Mouse (Mus musculus) macrophage (primary cell): ENCODE data around the gene Lgmn. TPM values are rescaled to one million over a fixed set of nuclear protein-coding genes. Genes with fewer than 3 reads are reported as not detected.
A peak's percentile ranks its signal among the peaks of the same experiment; 100 is the strongest.

Experiments used
- H3K27ac ChIP-seq: fragments of 350-480 bp; formaldehyde crosslinking; 2 replicates; pipeline ENCODE4 v1.9.0; 2021
- H3K36me3 ChIP-seq: fragments of 350-480 bp; formaldehyde crosslinking; 2 replicates; pipeline ENCODE4 v1.9.0; 2021; ENCODE audit errors: inconsistent target
- H3K4me3 ChIP-seq: fragments of 350-480 bp; formaldehyde crosslinking; 2 replicates; pipeline ENCODE4 v1.9.0; 2021; ENCODE audit errors: inconsistent target
- H3K79me2 ChIP-seq: fragments of 350-480 bp; formaldehyde crosslinking; 2 replicates; pipeline ENCODE4 v1.9.0; 2021; ENCODE audit errors: inconsistent target
- WGBS: methylation state at CpG from one replicate; pipeline ENCODE4 v1.1.7; 2026; ENCODE audit warnings: inconsistent platforms; ENCODE audit not compliant: missing documents; 5-methylcytosine and 5-hydroxymethylcytosine counted together
- polyA plus RNA-seq: library from polyadenylated mRNA; stranded (reverse); fragments of 250-400 nt; gene quantifications from 3 replicates; pipeline ENCODE4 v1.2.4, GENCODE M21; 2018; ENCODE audit warnings: inconsistent platforms

Lgmn gene
- polyA plus RNA-seq, 1 experiment from 2014 or later = 3,134 TPM

DNA sequence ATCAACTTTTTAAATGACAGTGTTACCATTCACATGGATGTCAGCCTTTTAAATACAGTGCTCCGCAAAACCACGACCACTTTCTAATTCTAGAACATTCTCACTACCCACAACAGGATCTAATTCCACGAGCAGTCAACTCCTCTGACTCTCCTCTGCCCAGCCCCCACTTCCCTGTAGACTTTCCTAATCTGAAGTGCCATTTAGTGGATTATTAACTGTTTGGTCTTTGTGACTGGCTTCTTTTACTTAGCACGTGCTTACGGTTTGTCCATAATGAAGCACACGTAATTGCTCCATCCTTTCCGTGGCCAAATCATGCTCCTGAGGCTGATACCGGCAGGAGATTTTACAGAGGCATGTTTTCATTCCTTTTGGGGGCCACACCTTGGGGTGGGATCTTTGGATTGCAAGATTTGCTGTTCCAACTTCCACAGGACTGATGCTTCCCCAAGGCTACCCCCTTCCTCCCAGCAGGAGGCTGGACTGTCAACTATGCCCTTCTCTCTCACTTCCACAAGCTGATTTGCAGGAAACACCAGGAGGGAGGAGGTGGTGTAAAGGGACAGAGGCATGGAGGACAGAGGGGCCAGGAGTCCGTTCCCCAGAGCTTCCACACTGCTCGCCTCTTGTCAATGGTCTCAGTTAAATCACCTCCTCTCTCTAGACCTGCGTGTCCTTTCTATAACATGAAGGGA lies 16.8 kb downstream of the Lgmn start:
- no peak overlapping the region for H3K4me3 ChIP-seq
- 76% methylated on average over 10 of the region's 11 CpGs for WGBS
- H3K27ac ChIP-seq = 0 out of 2 replicates have a peak overlapping the region, but pooled peaks have one; percentile 5
- peaks cover 88% of the 10 kb centered on the region for H3K79me2 ChIP-seq
- H3K36me3 ChIP-seq = peaks cover 69% of the 10 kb centered on the region

DNA sequence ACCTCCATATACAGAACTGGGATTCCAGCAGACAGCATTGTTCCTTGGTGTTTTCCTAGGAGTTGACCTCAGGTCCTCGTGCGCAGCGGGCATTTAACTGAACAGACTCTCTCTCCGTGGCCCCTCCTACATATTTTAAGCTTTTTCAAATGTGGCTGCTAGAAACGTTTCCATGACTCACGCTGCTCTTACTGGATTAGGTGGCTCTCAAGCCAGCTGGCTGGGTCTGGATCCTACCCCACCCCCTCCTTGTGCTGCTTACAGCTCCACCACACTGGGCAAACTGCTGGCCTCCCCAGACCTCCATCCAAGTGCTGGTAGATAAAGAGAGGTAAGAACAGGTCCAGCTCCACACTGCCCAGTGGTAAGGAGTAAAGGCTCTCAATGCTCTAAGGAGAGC lies 17.5 kb downstream of the Lgmn start:
- H3K36me3 ChIP-seq = peaks cover 76% of the 10 kb centered on the region
- 76% methylated on average over 6 of the region's 6 CpGs for WGBS
- peaks cover 95% of the 10 kb centered on the region for H3K79me2 ChIP-seq
- 0 out of 2 replicates have a peak overlapping the region, but pooled peaks have one; percentile 5 for H3K27ac ChIP-seq
- H3K4me3 ChIP-seq = no peak overlapping the region

DNA sequence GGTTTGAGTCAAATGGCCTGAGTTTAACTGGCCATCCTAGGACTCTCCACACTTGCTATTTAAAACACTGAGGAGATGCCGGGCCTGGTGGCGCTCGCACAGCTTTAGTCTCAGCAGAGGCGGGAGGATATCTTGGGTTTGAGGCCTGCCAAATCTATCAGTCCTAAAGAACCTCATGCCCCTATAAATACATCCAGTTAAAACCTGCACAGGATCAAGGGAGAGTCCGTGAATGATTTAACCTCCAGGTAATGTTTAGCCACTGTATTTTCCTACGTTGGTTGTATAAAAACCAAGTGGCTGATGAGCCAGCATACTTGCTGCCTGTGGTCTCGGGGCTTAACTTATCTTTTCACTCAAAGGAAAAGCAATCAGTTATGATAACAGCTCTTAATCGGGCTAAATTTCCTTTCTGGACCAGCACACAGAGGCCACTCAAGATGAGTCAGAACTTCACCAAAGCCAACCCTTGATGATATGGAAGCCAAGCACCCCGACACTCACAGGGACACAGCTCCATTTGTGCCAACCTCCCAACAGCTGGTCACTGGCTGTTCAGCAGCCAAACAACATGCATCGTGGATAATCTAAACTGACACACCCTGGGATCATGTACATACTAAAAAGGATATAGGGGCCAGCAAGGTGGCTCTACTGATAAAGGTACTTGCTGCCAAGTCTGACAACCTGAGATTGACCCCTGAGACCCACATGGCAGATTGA lies 19.3 kb downstream of the Lgmn start:
- Histone ChIP-seq H3K27ac (peak overlapping the region; percentile 96), H3K4me3 (no peak overlapping the region), H3K79me2 (peaks cover 100% of the 10 kb centered on the region), H3K36me3 (peaks cover 84% of the 10 kb centered on the region)
- 78% methylated on average over 10 of the region's 10 CpGs for WGBS

DNA sequence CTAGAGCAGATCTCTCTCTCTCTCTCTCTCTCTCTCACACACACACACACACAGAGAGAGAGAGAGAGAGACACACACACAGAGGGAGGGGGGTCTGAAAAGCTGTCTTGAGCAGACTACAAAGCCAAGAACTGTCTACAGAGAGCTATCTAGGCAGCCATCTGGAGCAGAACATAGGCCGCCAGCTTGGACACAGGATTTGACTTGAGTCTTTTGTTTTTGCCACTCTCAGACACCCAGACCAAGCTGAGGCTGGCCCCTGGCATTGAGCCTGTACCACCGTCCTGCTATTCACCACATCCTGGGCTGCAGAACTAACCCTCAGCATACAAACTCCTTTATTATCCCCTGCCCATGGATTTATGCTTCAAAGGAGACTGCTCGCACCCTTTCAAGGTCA lies 20.1 kb downstream of the Lgmn start:
- no peak overlapping the region for H3K4me3 ChIP-seq
- H3K27ac ChIP-seq = peak overlapping the region; percentile 96
- peaks cover 86% of the 10 kb centered on the region for H3K36me3 ChIP-seq
- 76% methylated on average over 3 of the region's 3 CpGs for WGBS
- peaks cover 100% of the 10 kb centered on the region for H3K79me2 ChIP-seq

DNA sequence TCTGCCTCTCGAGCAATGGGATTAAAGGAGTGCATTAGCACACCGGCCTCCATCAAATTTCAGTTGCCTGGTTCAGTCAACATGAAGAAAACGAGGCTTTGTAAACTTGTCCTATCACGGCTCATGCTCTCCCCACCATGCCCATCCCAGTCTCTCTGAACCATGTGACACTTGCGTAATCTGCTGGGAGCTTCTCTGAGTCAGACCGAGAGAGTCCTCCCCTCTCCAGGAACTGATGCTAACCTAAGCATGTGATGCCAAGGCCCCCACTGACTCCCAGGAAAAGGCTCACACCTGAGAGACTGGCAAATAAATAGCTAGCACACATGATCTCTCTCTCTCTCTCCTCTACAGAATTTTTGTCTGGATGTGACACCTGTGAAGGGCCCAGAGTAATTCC lies 21.9 kb downstream of the Lgmn start:
- Histone ChIP-seq H3K27ac (peak overlapping the region; percentile 96), H3K79me2 (peaks cover 100% of the 10 kb centered on the region), H3K4me3 (no peak overlapping the region), H3K36me3 (peaks cover 86% of the 10 kb centered on the region)
- 47% methylated on average over 6 of the region's 6 CpGs for WGBS

DNA sequence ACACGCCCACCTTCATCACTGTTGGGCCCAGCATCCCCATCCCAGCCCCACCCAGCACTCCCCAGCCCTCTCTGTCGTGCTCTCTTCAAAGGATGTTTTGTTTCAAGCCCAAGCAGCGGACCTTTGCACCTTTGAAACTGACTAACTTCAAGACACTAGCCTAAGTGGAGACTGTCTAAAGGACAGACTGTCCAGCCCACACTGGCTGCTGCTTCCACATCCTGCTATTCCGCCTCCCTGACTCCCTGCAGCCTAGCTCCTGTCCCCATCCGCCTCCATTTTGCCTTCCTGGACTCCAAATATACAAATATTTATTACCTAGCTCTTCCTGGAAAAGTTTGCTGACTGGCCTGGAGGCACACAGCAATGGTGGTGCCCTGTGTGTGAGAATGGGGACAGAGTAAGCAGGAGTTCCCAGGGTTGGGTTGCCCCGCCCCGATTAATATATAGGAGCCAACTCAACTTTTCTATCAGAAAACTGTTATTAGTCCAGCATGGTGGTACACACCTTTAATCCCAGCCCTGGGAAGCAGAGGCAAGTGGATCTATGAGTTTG lies 22.6 kb downstream of the Lgmn start:
- Histone ChIP-seq H3K4me3 (no peak overlapping the region), H3K79me2 (peaks cover 95% of the 10 kb centered on the region), H3K27ac (peak overlapping the region; percentile 96), H3K36me3 (peaks cover 81% of the 10 kb centered on the region)
- WGBS = 98% methylated on average over 7 of the region's 7 CpGs

DNA sequence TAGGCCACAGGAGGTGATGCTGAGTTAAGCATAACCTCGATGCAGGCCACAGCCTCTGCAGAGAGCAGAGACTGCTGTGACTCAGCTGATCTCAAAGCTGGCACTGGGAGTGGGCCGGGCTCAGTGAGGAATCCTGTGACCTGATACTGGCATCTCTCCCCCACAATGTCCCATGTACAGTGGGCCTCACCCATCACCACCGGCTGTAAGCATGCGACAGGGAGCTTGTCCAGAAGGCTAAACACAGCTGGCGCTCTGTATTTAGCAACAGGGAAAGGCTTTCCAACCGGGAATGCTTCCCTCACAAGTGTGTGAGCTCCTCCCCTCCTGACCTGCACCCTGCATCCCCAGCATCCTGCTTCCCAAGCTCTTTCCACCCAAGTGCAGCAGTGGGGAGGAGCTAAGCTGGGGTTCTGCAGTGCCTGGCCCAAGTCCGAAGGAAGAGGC lies 23.2 kb downstream of the Lgmn start:
- Histone ChIP-seq H3K79me2 (peaks cover 89% of the 10 kb centered on the region), H3K4me3 (no peak overlapping the region), H3K27ac (peak overlapping the region; percentile 96), H3K36me3 (peaks cover 75% of the 10 kb centered on the region)
- WGBS = 72% methylated on average over 7 of the region's 7 CpGs

DNA sequence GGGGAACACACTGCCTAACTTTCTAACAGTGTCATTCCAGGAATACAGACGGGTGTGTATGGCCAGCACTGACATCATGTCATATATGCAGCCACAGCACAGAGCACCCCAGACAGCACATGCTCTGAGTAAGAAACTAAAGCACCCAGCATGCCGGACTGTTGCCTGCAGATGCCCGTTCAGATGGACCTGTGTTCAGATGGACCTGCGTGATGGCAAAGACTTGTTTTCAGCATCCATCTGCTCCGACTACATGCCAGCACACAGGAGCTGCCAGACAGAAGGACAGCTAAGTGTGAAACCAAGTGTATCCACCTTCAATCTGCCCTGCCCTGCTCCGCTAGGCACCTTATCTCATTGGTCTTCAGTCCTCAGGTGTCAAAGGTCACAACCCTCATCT lies 24.9 kb downstream of the Lgmn start:
- Histone ChIP-seq H3K36me3 (peaks cover 60% of the 10 kb centered on the region), H3K79me2 (peaks cover 72% of the 10 kb centered on the region), H3K4me3 (no peak overlapping the region), H3K27ac (no peak overlapping the region)
- 95% methylated on average over 6 of the region's 6 CpGs for WGBS

DNA sequence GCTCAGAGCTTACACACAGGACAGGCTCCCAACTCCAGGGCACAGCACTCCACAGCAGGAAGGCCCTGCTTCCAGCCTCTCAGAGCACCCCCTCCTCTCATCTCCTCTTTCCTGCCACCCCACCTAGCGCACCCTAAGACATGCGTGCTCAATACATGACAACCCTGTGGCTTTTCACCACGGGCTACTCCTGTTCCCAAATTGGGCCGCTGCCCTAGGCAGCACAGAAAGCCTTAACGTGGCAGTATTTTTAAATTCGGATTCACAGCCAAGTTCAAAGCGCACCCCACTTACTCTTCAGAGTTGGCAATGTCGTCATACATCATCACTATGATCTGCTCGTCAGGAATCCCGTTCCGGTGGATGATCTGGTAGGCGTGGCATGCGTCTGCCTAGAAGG lies 26.4 kb downstream of the Lgmn start:
- Histone ChIP-seq H3K27ac (no peak overlapping the region), H3K4me3 (no peak overlapping the region), H3K79me2 (peaks cover 56% of the 10 kb centered on the region), H3K36me3 (peaks cover 57% of the 10 kb centered on the region)
- WGBS = 97% methylated on average over 13 of the region's 13 CpGs

DNA sequence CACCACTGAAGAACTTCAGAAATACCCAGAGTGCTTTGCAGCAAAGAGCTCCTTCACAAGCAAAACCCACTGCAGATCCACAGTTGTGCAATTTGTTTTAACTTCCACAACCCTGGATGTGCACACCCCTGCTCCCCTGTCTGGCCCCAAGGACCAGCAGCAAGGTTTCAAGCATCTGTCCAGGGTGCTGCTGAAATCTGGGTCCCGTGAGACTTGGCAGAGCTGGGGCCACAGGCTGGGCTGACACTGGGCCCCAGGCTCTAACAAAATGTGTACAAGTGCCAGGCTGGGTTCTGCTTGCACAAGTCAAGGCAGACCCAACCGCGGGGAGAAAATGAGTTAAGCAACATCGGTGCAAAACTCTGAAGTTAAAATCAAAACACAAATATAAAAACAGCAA lies 41.0 kb downstream of the Lgmn start:
- peaks cover 96% of the 10 kb centered on the region for H3K36me3 ChIP-seq
- H3K4me3 ChIP-seq = no peak overlapping the region
- 84% methylated on average over 4 of the region's 4 CpGs for WGBS
- H3K79me2 ChIP-seq = peaks cover 39% of the 10 kb centered on the region; the same call in 1 of the 2 replicates
- no peak overlapping the region for H3K27ac ChIP-seq

DNA sequence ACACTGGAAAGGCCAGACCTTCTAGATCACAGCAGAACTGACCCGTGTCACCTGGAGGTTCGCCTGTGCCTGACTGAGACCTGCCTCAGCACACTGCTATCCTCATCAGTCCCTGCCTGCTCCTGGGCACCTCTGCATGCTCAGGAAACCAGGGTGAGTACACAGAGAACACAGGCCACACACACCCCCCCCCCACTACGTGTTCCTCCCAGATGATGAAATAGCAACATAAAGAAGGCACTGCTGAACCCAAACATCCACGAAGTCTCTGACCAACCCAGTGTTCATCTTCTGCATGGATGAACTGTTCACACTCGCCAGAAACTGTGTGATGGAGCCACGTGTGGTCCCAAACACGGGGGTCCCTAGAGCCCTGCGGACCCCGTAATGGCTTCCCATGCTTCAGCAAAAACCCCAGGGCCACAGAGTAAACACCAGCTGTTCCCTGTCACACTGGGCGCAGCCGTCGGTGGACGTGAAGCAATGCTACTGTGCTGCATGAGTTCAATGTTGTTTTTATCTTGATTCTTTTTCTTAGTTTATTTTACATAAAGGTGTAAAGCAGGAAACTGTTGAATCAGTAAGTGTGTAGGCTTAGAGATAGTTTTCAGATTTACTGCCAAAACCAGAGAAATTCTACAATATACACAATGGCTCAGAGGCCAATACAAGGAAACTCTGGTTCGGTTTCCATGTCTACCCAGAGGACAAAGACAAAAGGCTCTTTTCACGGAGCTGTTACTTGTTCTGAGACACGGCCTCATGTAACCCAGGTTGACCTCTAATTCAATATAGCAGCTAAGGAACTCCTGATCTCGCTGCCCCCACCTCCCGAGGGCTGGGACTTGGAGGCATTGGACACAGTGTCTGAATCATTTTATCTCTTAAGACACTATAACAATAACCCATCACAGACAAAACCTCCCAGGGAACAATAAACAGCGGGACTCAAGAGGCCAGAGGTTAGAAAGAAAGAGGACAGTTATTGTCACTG lies 43.3 kb downstream of the Lgmn start:
- no peak overlapping the region for H3K27ac ChIP-seq
- WGBS = 88% methylated on average over 18 of the region's 19 CpGs
- H3K36me3 ChIP-seq = peaks cover 90% of the 10 kb centered on the region
- H3K4me3 ChIP-seq = no peak overlapping the region
- H3K79me2 ChIP-seq = peaks cover 18% of the 10 kb centered on the region; the same call in 1 of the 2 replicates

DNA sequence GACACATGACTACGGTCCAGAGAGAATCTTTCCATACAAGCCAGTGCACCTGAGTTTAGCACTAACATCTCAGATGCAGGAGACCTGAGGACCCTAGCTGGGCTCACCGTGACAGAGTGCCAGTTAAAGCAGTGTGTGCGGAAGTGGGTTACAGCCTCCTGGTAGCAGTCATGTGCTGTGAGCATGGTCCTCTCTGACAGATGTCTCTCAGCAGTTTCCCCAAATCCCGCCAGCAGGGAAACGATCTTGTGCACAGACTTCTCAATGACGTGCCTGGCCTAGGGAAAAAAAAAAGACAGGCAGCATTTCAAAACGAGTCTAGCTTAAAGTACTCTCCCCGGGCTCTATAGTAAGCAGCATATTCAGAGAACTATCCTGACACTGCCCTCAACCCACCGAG lies 44.1 kb downstream of the Lgmn start:
- Histone ChIP-seq H3K79me2 (peaks cover 11% of the 10 kb centered on the region; the same call in 1 of the 2 replicates), H3K27ac (no peak overlapping the region), H3K36me3 (peaks cover 85% of the 10 kb centered on the region), H3K4me3 (no peak overlapping the region)
- WGBS = 69% methylated on average over 9 of the region's 9 CpGs

DNA sequence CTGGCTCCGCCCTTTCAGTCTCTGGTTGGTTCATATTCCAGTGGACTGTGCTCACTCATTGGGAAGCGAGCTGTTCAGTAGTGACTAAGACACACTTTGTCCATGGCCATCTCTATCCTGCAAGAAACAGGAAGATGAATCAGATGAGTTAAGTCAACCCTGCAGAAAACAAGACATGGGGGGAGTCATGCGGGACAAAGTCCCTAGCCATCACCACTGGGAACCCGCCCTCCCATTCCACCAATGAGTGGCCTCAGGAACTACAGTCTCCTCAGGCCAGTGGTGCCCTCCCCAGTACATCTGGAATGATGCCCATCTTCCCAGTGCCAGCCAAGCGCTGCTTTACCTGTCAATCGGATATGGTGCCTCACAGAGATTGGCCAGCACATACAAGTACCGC lies 45.1 kb downstream of the Lgmn start:
- peak overlapping the region; percentile 28 for H3K27ac ChIP-seq
- H3K4me3 ChIP-seq = no peak overlapping the region
- H3K79me2 ChIP-seq = peaks cover 6% of the 10 kb centered on the region; the same call in 1 of the 2 replicates
- 85% methylated on average over 7 of the region's 7 CpGs for WGBS
- peaks cover 78% of the 10 kb centered on the region for H3K36me3 ChIP-seq

DNA sequence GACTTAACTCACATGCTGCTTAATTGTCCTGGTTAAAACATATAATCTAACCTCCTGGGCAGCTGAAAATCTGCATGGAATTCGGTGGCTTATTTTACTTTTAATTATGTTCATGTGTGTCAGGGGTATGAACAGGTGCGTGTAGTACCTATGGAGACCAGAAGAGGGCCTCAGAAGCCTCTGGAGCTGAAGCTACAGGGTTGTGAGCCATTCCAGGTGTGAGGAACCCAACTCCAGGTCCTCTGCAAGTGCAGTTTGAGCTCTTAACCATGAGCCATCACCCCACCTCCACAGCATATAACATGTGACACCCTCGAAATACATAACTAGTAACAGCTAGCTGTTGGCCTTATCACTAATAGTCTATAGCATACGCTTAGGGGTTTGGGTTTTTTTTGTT lies 47.6 kb downstream of the Lgmn start:
- 98% methylated on average over 4 of the region's 4 CpGs for WGBS
- Histone ChIP-seq H3K4me3 (no peak overlapping the region), H3K27ac (no peak overlapping the region), H3K36me3 (peaks cover 70% of the 10 kb centered on the region), H3K79me2 (no peaks in the 10 kb centered on the region)
